Mouse (Mus musculus): ENCODE measurements at regions not wholly inside any gene's neighbourhood (a gene's known extent, or its start where the extent isn't known, plus 50 kb on each side); places are given as distances from the start of the nearest gene placed in this dataset.

DNA sequence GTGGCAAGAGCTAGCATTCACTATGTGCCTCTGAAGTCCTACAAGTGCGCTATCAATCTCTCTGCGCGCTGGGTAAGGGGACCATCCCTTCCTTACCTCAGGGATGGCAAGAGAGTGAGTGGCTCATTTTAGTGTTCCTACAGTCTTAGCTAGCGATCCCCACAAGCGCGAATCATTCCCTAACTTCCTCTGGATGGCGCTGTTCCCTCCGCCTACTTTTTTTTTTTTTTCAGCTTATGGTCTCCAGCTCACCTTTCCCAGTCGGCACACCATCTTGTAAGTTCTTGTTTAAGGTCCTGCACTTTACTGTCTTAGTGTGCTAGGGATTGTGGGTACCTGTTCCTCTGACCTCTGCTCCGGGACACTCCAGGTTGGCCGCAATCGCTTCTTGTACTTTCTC lies 215.7 kb upstream of the Hes1 start:
- no peak for ATAC-seq (ENCODE audit: low FRiP score)
- no peak for TF ChIP-seq CTCF (IDR thresholded peaks at IDR 0.05)
- 86% methylated on average over 12 of the region's 12 CpGs for WGBS
- H3K4me2 ChIP-seq (ENCODE audit: low read depth, low read length, poor library complexity, severe bottlenecking) = no peak overlapping the region
- no peaks in the 10 kb centered on the region for H3K27me3 ChIP-seq (ENCODE audit: insufficient read depth, low read length)
- H3K4me1 ChIP-seq (ENCODE audit: insufficient read depth, low read length) = no peaks in the 10 kb centered on the region
- no peak overlapping the region for H3K9ac ChIP-seq (replicated peaks; ENCODE audit: low read length, poor library complexity, severe bottlenecking)
- H3K9me3 ChIP-seq (ENCODE audit: low read length) = no peaks in the 10 kb centered on the region
- H3K27ac ChIP-seq (ENCODE audit: low read depth, low read length) = no peak overlapping the region
- DNase-seq (ENCODE audit: low spot score) = no peak
- H3K4me3 ChIP-seq (ENCODE audit: low read depth, low read length) = no peak overlapping the region
- H3K36me3 ChIP-seq (ENCODE audit: insufficient read depth, low read length) = no peaks in the 10 kb centered on the region

DNA sequence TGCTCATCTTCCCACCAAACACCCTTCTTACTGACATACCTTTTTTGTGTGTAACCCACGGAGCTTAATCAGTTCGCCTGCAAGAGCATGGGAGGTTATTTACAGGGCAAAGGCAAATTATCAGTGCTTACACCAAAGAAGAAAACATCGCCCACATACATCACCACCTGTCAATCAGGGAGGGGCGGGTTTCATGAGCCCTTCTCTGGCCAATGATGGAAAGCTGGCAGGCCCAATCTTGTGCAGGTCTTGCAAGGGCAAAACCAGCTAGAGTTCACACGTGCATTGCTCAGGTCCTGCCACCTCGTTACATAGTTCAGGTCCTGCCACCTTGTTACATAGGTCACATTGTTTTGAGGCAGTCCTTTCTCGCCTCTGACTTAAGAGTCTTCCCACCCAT lies 214.7 kb upstream of the Hes1 start:
- no peak for ATAC-seq (ENCODE audit: low FRiP score)
- Histone ChIP-seq H3K9me3 (ENCODE audit: low read length) (no peaks in the 10 kb centered on the region), H3K4me2 (ENCODE audit: low read depth, low read length, poor library complexity, severe bottlenecking) (no peak overlapping the region), H3K36me3 (ENCODE audit: insufficient read depth, low read length) (no peaks in the 10 kb centered on the region), H3K27ac (ENCODE audit: low read depth, low read length) (no peak overlapping the region), H3K4me1 (ENCODE audit: insufficient read depth, low read length) (no peaks in the 10 kb centered on the region), H3K9ac (replicated peaks; ENCODE audit: low read length, poor library complexity, severe bottlenecking) (no peak overlapping the region), H3K27me3 (ENCODE audit: insufficient read depth, low read length) (no peaks in the 10 kb centered on the region), H3K4me3 (ENCODE audit: low read depth, low read length) (no peak overlapping the region)
- WGBS = 87% methylated on average over 7 of the region's 7 CpGs
- TF ChIP-seq CTCF (IDR thresholded peaks at IDR 0.05) = no peak
- no peak for DNase-seq (ENCODE audit: low spot score)

DNA sequence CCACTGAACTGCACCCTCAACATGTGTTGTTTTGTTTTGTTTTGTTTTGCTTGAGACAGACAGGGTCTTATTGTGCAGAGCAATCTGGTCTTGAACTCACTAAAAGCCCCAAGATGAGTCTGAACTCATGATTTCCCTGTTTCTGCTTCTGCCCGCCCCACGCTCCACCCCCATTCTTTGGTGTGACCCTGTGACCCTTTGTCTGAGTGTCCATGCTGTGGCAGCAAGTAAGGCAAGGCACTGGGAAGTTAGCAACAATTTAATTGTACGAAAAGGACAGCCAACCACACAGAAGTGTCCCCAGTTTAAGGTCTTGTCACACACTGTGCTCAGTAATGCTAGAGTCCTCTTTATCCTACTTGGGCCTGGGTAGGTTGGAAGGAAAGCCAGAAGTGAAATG lies 213.6 kb upstream of the Hes1 start:
- 62% methylated on average over 3 of the region's 3 CpGs for WGBS
- no peak overlapping the region for H3K9ac ChIP-seq (replicated peaks; ENCODE audit: low read length, poor library complexity, severe bottlenecking)
- H3K4me2 ChIP-seq (ENCODE audit: low read depth, low read length, poor library complexity, severe bottlenecking) = no peak overlapping the region
- H3K27me3 ChIP-seq (ENCODE audit: insufficient read depth, low read length) = no peaks in the 10 kb centered on the region
- no peaks in the 10 kb centered on the region for H3K4me1 ChIP-seq (ENCODE audit: insufficient read depth, low read length)
- H3K27ac ChIP-seq (ENCODE audit: low read depth, low read length) = no peak overlapping the region
- H3K9me3 ChIP-seq (ENCODE audit: low read length) = no peaks in the 10 kb centered on the region
- ATAC-seq (ENCODE audit: low FRiP score) = no peak
- H3K4me3 ChIP-seq (ENCODE audit: low read depth, low read length) = no peak overlapping the region
- TF ChIP-seq CTCF (IDR thresholded peaks at IDR 0.05) = no peak
- no peak for DNase-seq (ENCODE audit: low spot score)
- no peaks in the 10 kb centered on the region for H3K36me3 ChIP-seq (ENCODE audit: insufficient read depth, low read length)

DNA sequence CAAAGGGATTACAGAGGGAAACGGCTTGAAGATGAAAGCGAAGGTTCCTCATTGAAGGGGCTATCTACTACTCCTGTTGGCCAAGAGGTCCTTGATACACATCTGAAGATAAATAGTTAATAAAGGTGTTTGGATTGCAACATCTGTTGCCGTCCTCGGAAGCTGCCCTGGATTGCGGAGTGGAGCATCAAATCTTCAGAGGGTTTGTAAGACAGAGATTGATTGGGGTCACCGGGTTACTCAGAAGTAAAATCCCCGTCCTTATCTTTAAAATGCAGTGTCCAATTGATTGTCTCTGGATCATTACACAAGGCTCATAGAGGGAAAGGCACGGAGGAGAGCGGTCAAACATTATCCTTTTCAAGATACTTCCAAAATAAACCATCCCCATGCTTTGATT lies 212.4 kb upstream of the Hes1 start:
- no peaks in the 10 kb centered on the region for H3K9me3 ChIP-seq (ENCODE audit: low read length)
- no peaks in the 10 kb centered on the region for H3K4me1 ChIP-seq (ENCODE audit: insufficient read depth, low read length)
- no peak overlapping the region for H3K4me3 ChIP-seq (ENCODE audit: low read depth, low read length)
- WGBS = 49% methylated on average over 9 of the region's 9 CpGs
- ATAC-seq (ENCODE audit: low FRiP score) = no peak
- TF ChIP-seq CTCF (IDR thresholded peaks at IDR 0.05) = no peak
- H3K27me3 ChIP-seq (ENCODE audit: insufficient read depth, low read length) = no peaks in the 10 kb centered on the region
- DNase-seq (ENCODE audit: low spot score) = no peak
- H3K9ac ChIP-seq (replicated peaks; ENCODE audit: low read length, poor library complexity, severe bottlenecking) = no peak overlapping the region
- H3K27ac ChIP-seq (ENCODE audit: low read depth, low read length) = no peak overlapping the region
- no peak overlapping the region for H3K4me2 ChIP-seq (ENCODE audit: low read depth, low read length, poor library complexity, severe bottlenecking)
- H3K36me3 ChIP-seq (ENCODE audit: insufficient read depth, low read length) = no peaks in the 10 kb centered on the region

DNA sequence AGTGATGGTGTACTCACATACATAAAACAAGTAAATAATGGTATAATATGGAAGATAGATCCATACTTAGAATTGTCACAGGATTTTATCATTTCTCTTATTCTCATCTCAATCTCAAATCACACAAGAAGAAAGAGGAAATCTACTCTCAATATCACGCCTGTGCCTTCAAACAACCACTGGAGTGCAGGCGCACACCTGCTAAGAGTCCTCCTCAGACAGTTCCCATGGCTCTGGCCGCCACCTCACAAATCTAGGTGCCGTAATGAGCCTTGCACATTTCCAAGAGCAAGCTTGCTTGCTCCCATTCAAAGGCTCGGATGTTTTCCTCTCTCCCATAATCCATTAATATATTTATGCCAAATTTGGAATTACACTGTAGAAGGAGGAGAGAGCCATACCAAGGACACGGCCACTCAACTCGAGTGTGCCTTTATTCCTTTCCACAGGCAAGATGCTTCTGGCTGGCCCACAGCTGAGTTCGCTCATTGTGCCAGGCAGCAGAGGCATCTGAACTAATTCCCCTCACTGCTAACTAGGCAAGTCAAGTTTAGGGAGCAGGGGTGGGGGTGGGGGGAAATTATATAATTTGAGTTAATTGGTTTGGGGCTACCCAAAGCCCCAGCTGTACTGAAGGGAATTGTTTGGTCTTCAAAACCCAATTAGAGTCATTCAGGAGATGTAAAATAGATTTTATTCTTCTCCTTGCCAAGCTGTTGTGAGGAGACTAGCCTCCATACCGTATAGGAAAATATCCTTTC lies 209.2 kb upstream of the Hes1 start:
- no peak for TF ChIP-seq CTCF (IDR thresholded peaks at IDR 0.05)
- peaks cover 1% of the 10 kb centered on the region; the same call in 1 of the 2 replicates for H3K27me3 ChIP-seq (ENCODE audit: insufficient read depth, low read length)
- H3K9me3 ChIP-seq (ENCODE audit: low read length) = no peaks in the 10 kb centered on the region
- H3K36me3 ChIP-seq (ENCODE audit: insufficient read depth, low read length) = no peaks in the 10 kb centered on the region
- no peak overlapping the region for H3K4me3 ChIP-seq (ENCODE audit: low read depth, low read length)
- H3K27ac ChIP-seq (ENCODE audit: low read depth, low read length) = no peak overlapping the region
- H3K4me2 ChIP-seq (ENCODE audit: low read depth, low read length, poor library complexity, severe bottlenecking) = no peak overlapping the region
- H3K4me1 ChIP-seq (ENCODE audit: insufficient read depth, low read length) = no peaks in the 10 kb centered on the region
- H3K9ac ChIP-seq (replicated peaks; ENCODE audit: low read length, poor library complexity, severe bottlenecking) = no peak overlapping the region
- DNase-seq (ENCODE audit: low spot score) = no peak
- no peak for ATAC-seq (ENCODE audit: low FRiP score)
- WGBS = 91% methylated on average over 9 of the region's 9 CpGs

DNA sequence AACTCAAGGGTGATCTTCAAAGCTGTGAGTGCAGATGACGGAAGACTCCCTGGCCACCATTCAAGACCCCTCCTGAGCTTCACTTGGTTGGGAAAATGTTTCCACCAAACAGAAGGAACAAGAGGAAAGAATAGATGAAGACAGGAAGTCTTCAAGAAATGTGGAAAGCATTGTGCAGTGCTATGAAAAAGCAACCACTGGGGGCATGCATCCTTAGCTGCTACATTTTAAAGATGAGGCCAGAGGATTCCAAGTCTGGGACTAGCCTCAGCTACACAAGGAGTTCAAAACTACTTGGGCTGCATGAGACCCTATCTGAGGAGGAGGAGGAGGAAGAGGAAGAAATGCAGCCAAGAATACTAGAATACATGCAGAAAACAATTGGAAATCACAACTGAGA lies 207.6 kb upstream of the Hes1 start:
- Histone ChIP-seq H3K36me3 (ENCODE audit: insufficient read depth, low read length) (no peaks in the 10 kb centered on the region), H3K9ac (replicated peaks; ENCODE audit: low read length, poor library complexity, severe bottlenecking) (no peak overlapping the region), H3K4me3 (ENCODE audit: low read depth, low read length) (no peak overlapping the region), H3K27ac (ENCODE audit: low read depth, low read length) (no peak overlapping the region), H3K4me2 (ENCODE audit: low read depth, low read length, poor library complexity, severe bottlenecking) (no peak overlapping the region), H3K27me3 (ENCODE audit: insufficient read depth, low read length) (peaks cover 7% of the 10 kb centered on the region), H3K9me3 (ENCODE audit: low read length) (no peaks in the 10 kb centered on the region), H3K4me1 (ENCODE audit: insufficient read depth, low read length) (no peaks in the 10 kb centered on the region)
- peak; percentile 49 for TF ChIP-seq CTCF (IDR thresholded peaks at IDR 0.05)
- WGBS = 91% methylated on average over 1 of the region's 1 CpGs
- ATAC-seq (ENCODE audit: low FRiP score) = no peak
- DNase-seq (ENCODE audit: low spot score) = no peak

Measured in midbrain, postnatal 0 days (tissue).